Mouse (Mus musculus) natural killer cell, adult 2 months (primary cell): Measurements from ENCODE around the gene U2af2.

Source experiments
- DNase-seq, 2 experiments: peaks; one replicate each; pipeline ENCODE4 v3.0.0; 2022; ENCODE audit warnings: low spot score in 2 of 2

Gene U2af2

GRCm38 (mm10) chr7:5112701-5113100 is 50.8 kb downstream of the U2af2 start:
- DNase-seq: no peak

DNA sequence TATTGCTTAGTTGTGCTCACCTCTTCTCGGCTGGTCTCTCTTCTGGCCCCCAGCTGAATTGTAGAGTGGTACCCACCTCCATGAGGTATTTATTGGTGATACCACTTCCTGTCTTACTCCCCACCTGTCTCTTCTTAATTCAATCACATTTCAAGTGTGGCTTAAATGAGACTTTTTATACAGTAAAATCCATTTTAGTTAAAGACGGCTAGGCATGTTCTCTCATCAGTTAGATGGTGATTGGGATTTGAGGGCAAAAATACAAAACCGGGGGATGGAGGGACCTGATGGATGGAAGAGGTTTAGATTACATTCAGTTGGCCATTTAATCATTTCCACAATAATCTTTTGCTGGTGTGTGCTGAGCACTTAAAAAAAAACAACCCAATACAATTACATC is 54.9 kb downstream of the U2af2 start, which contains the start of gene Rfpl4:
Gene Rfpl4, minus strand, starts transcription at position 101 of the 400 bp plus-strand sequence.
- no peak for DNase-seq

- DNase-seq: no peak
These were observed 63.1 kb downstream of the U2af2 start for GRCm38 (mm10) chr7:5125078-5125477.

- peak; percentile 26 to 70 for DNase-seq
These were observed 63.8 kb downstream of the U2af2 start, which contains the start of gene Rasl2-9 for GRCm38 (mm10) chr7:5125549-5126406. Gene Rasl2-9, minus strand, starts transcription at chr7:5125950.
